Mouse (Mus musculus) left cerebral cortex, adult 18-20 months (tissue): ENCODE data around the gene Pum2. TPM values are rescaled to one million over a fixed set of nuclear protein-coding genes. Genes with fewer than 3 reads are reported as not detected.
A peak's percentile ranks its signal among the peaks of the same experiment; 100 is the strongest.

Source experiments
- DNase-seq, 2 experiments: peaks; one replicate each; pipeline ENCODE4 v3.0.0; 2021 to 2022; ENCODE audit warnings: low spot score in 2 of 2, mixed read lengths in 1 of 2
- total RNA-seq, 2 experiments: library from RNA; stranded (reverse); gene quantifications; 2 replicates each; pipeline ENCODE4 v1.2.3; 2021

Pum2 gene
- total RNA-seq, 2 experiments from 2014 or later, result 190 to 219 TPM

GRCm38 (mm10) chr12:8759115-8759514 is 85.2 kb downstream of the Pum2 start:
- DNase-seq, result no peak

GRCm38 (mm10) chr12:8759779-8760178 is 85.8 kb downstream of the Pum2 start:
- DNase-seq, result no peak

GRCm38 (mm10) chr12:8760561-8760960 is 86.6 kb downstream of the Pum2 start:
- no peak for DNase-seq

- DNase-seq, result no peak
Observed at GRCm38 (mm10) chr12:8761058-8761457, 87.1 kb downstream of the Pum2 start.

GRCm38 (mm10) chr12:8762667-8763066 is 88.7 kb downstream of the Pum2 start:
- DNase-seq, result no peak

- no peak for DNase-seq
Observed at GRCm38 (mm10) chr12:8764221-8764930, 90.4 kb downstream of the Pum2 start.

GRCm38 (mm10) chr12:8770946-8771843 is 97.3 kb downstream of the Pum2 start, which contains the start of gene Sdc1:
Gene Sdc1, plus strand, starts transcription at chr12:8771323.
- peak; percentile 25 to 27 for DNase-seq

GRCm38 (mm10) chr12:8771844-8772380 is 98.0 kb downstream of the Pum2 start:
- no peak for DNase-seq

- DNase-seq, result no peak
Observed at GRCm38 (mm10) chr12:8772451-8773143, 98.7 kb downstream of the Pum2 start.

- DNase-seq, result no peak
Observed at GRCm38 (mm10) chr12:8773336-8773735, 99.4 kb downstream of the Pum2 start.

GRCm38 (mm10) chr12:8774183-8774582 is 100.2 kb downstream of the Pum2 start:
- no peak for DNase-seq

GRCm38 (mm10) chr12:8776206-8776605 is 102.3 kb downstream of the Pum2 start:
- no peak for DNase-seq

GRCm38 (mm10) chr12:8776741-8777140 is 102.8 kb downstream of the Pum2 start:
- no peak for DNase-seq

GRCm38 (mm10) chr12:8778106-8778505 is 104.2 kb downstream of the Pum2 start:
- DNase-seq, result no peak

- no peak for DNase-seq
Observed at GRCm38 (mm10) chr12:8779851-8780250, 105.9 kb downstream of the Pum2 start.

GRCm38 (mm10) chr12:8781121-8781520 is 107.2 kb downstream of the Pum2 start:
- no peak for DNase-seq

- no peak for DNase-seq
Observed at GRCm38 (mm10) chr12:8781681-8782378, 107.9 kb downstream of the Pum2 start.

GRCm38 (mm10) chr12:8782565-8782964 is 108.6 kb downstream of the Pum2 start:
- no peak for DNase-seq

GRCm38 (mm10) chr12:8784189-8784588 is 110.3 kb downstream of the Pum2 start:
- peak; percentile 6 to 17 for DNase-seq

GRCm38 (mm10) chr12:8786476-8786875 is 112.5 kb downstream of the Pum2 start:
- DNase-seq, result no peak
